Mouse (Mus musculus) forebrain, embryonic 11.5 days (tissue): ENCODE data around the gene Vmn1r1. TPM values are rescaled to one million over a fixed set of nuclear protein-coding genes. Genes with fewer than 3 reads are reported as not detected.

ENCODE experiments used
- ATAC-seq: fragments of 200-750 bp; cut with Nextera tagmentation; replicated peaks from 2 replicates; pipeline ENCODE4 v1.8.0; 2017; ENCODE audit warnings: moderate TSS enrichment; ENCODE audit not compliant: low FRiP score
- DNase-seq: peaks from one replicate; pipeline ENCODE4 v3.0.0-alpha.2; 2017; ENCODE audit warnings: low spot score
- H3K27ac ChIP-seq: fragments of 300-500 bp; sonication (generic); 2 replicates; pipeline ENCODE4 v1.5.1; 2014; ENCODE audit warnings: low read depth, low read length
- H3K27me3 ChIP-seq: fragments of 300-500 bp; sonication (generic); 2 replicates; pipeline ENCODE4 v1.6.1; 2014; ENCODE audit warnings: mild to moderate bottlenecking, low read length, mixed read lengths; ENCODE audit not compliant: control insufficient read depth, insufficient read depth
- H3K36me3 ChIP-seq: fragments of 300-500 bp; sonication (generic); 2 replicates; pipeline ENCODE4 v1.6.1; 2014; ENCODE audit warnings: mild to moderate bottlenecking, low read length, moderate library complexity, mixed read lengths; ENCODE audit not compliant: control insufficient read depth, insufficient read depth
- H3K4me1 ChIP-seq: fragments of 300-500 bp; sonication (generic); replicated peaks from 2 replicates; pipeline ENCODE4 v1.6.1; 2014; ENCODE audit warnings: low read length, mixed read lengths; ENCODE audit not compliant: control insufficient read depth, insufficient read depth
- H3K4me2 ChIP-seq: fragments of 300-500 bp; sonication (generic); 2 replicates; pipeline ENCODE4 v1.6.1; 2014; ENCODE audit warnings: low read depth, mild to moderate bottlenecking, low read length, moderate library complexity, mixed read lengths; ENCODE audit not compliant: severe bottlenecking
- H3K4me3 ChIP-seq: fragments of 300-500 bp; sonication (generic); 2 replicates; pipeline ENCODE4 v1.5.1; 2014; ENCODE audit warnings: low read depth, low read length
- H3K9ac ChIP-seq: fragments of 300-500 bp; sonication (generic); 2 replicates; pipeline ENCODE4 v1.6.1; 2014; ENCODE audit warnings: low read length
- H3K9me3 ChIP-seq: fragments of 300-500 bp; sonication (generic); 2 replicates; pipeline ENCODE4 v1.6.1; 2016; ENCODE audit warnings: low read length, mixed read lengths; ENCODE audit not compliant: control insufficient read depth
- WGBS: fragments of 180-500 bp; shearing (Covaris S2); extraction: QIAGEN DNeasy Blood & Tissue Kit; methylation state at CpG from one replicate; pipeline ENCODE4 v1.1.7; 2014; 5-methylcytosine and 5-hydroxymethylcytosine counted together
- polyA plus RNA-seq: library from polyadenylated mRNA; unstranded; fragments of >200 nt; fragmentation: Nextera tagmentation; extraction: Ambion mirVana; gene quantifications from 2 replicates; pipeline ENCODE4 v1.2.1, GENCODE M21; 2014

Vmn1r1 gene
- polyA plus RNA-seq, 1 experiment from 2014 or later, result not detected

DNA sequence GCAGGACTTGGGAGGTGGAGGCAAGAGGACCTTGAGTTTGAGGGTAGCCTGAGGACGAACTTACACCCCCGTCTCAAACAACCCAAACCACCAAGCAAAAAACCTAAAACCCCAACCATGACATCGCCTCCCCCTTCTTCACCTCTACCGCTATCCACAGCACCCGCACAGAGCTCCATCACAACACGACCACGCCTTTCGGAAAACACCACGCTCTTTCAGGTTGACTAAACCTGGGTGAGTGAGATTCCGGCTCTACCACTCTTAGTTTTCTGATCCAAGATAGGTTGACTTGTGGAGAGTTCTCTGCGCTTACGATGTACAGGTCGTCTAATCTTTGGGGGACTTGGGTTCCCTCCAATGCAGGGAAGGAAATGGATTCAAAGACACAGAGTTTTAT is 21.6 kb downstream of the Vmn1r1 start:
- ATAC-seq (no peak), DNase-seq (no peak)
- WGBS, result 96% methylated on average over 13 of the region's 13 CpGs
- no peak overlapping the region for H3K4me2 ChIP-seq
- no peak overlapping the region for H3K27ac ChIP-seq
- H3K36me3 ChIP-seq, result no peaks in the 10 kb centered on the region
- H3K9ac ChIP-seq, result no peak overlapping the region
- no peak overlapping the region for H3K4me3 ChIP-seq
- no peaks in the 10 kb centered on the region for H3K4me1 ChIP-seq
- no peaks in the 10 kb centered on the region for H3K27me3 ChIP-seq
- no peaks in the 10 kb centered on the region for H3K9me3 ChIP-seq

- Histone ChIP-seq H3K4me2 (0 out of 2 replicates have a peak overlapping the region, but pooled peaks have one; percentile 11), H3K4me3 (no peak overlapping the region), H3K9me3 (no peaks in the 10 kb centered on the region), H3K4me1 (no peaks in the 10 kb centered on the region), H3K36me3 (no peaks in the 10 kb centered on the region), H3K27ac (no peak overlapping the region), H3K9ac (no peak overlapping the region), H3K27me3 (no peaks in the 10 kb centered on the region)
- DNase-seq (peak; percentile 89), ATAC-seq (peak; percentile 85)
- 4% methylated on average over 6 of the region's 6 CpGs for WGBS
Measured at GRCm38 (mm10) chr1:182140370-182140769, 23.9 kb downstream of the Vmn1r1 start.

- Histone ChIP-seq H3K4me3 (no peak overlapping the region), H3K9ac (no peak overlapping the region), H3K27ac (no peak overlapping the region), H3K27me3 (no peaks in the 10 kb centered on the region), H3K36me3 (no peaks in the 10 kb centered on the region), H3K4me1 (no peaks in the 10 kb centered on the region), H3K4me2 (0 out of 2 replicates have a peak overlapping the region, but pooled peaks have one; percentile 11), H3K9me3 (no peaks in the 10 kb centered on the region)
- no peak; the same call in 1 of the 2 replicates for ATAC-seq
- WGBS, result 38% methylated on average over 9 of the region's 9 CpGs
- DNase-seq, result no peak
Measured at GRCm38 (mm10) chr1:182139937-182140336, 24.3 kb downstream of the Vmn1r1 start.

DNA sequence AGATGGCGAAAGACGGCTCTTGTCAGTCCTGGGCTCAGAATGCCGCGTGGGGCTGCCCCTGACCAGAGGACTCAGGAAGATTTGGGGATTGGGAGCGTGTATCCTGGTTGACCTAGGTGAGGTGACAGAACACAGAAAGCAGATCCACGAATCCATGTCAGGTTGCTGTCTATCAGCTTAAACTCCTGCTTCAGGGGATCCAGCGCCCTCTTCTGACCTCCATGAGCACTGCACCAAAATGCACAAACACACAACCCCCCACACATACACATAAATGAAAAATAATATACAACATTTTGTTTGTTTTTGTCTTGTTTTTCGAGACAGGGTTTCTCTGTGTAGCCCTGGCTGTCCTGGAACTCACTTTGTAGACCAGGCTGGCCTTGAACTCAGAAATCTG is 26.1 kb downstream of the Vmn1r1 start:
- no peak overlapping the region for H3K4me2 ChIP-seq
- H3K9me3 ChIP-seq, result no peaks in the 10 kb centered on the region
- no peaks in the 10 kb centered on the region for H3K4me1 ChIP-seq
- no peak overlapping the region for H3K27ac ChIP-seq
- DNase-seq, result no peak
- H3K36me3 ChIP-seq, result no peaks in the 10 kb centered on the region
- H3K4me3 ChIP-seq, result no peak overlapping the region
- WGBS, result 76% methylated on average over 8 of the region's 8 CpGs
- H3K27me3 ChIP-seq, result no peaks in the 10 kb centered on the region
- no peak for ATAC-seq
- no peak overlapping the region for H3K9ac ChIP-seq

DNA sequence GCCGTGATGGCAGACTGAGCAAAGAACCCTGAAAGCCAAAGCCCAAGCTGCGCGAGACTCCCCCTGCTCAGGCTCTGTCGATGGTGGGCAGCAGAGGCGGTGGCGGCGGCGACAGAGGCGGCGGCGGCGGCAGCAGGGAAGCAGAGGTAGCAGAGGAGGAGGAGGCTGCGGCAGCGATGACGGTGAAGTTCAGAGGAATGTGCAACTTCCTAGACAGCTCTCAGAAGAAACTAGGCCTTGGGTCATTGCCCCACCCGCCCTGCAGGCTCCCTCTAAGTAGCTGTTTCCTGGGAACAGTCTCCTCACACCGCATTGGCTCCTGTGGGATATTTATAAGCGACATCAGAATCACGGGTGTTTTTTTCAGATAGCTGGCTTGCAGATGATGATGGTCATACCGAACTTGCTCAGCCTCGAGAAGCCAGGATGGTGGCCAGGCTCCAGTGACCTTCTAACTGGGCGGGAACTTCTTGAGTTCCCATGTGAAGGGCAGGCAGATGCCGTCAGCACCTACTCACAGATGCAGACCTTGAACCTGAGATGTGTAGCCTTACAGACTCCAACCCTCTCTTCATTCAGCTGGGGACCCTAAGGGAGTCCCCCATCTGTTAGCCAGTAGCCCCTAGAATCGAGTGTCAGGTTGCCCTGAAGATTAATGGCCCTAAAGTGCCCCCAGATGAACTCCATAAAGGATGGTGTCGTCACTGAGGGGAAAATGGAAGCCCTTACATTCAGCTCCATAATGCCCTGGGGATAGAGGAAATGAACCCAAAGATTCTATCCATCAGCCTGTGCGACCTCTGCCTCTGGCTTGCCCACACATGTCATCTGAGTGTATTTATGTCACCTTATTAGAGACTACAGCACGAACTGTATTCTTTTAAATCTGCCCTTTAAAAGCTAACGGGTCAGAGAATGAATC is 26.8 kb downstream of the Vmn1r1 start:
- ATAC-seq (no peak), DNase-seq (no peak)
- Histone ChIP-seq H3K36me3 (no peaks in the 10 kb centered on the region), H3K27ac (no peak overlapping the region), H3K9me3 (no peaks in the 10 kb centered on the region), H3K4me3 (no peak overlapping the region), H3K4me2 (no peak overlapping the region), H3K27me3 (no peaks in the 10 kb centered on the region), H3K4me1 (no peaks in the 10 kb centered on the region), H3K9ac (no peak overlapping the region)
- WGBS, result 65% methylated on average over 28 of the region's 28 CpGs

GRCm38 (mm10) chr1:182130830-182131229 is 33.5 kb downstream of the Vmn1r1 start:
- ATAC-seq (no peak), DNase-seq (no peak)
- Histone ChIP-seq H3K36me3 (peaks cover 2% of the 10 kb centered on the region; the same call in 1 of the 2 replicates), H3K4me3 (no peak overlapping the region), H3K27me3 (no peaks in the 10 kb centered on the region), H3K4me1 (peaks cover 2% of the 10 kb centered on the region; the same call in 1 of the 2 replicates), H3K9me3 (no peaks in the 10 kb centered on the region), H3K4me2 (no peak overlapping the region), H3K27ac (no peak overlapping the region), H3K9ac (no peak overlapping the region)
- WGBS, result 51% methylated on average over 2 of the region's 2 CpGs

DNA sequence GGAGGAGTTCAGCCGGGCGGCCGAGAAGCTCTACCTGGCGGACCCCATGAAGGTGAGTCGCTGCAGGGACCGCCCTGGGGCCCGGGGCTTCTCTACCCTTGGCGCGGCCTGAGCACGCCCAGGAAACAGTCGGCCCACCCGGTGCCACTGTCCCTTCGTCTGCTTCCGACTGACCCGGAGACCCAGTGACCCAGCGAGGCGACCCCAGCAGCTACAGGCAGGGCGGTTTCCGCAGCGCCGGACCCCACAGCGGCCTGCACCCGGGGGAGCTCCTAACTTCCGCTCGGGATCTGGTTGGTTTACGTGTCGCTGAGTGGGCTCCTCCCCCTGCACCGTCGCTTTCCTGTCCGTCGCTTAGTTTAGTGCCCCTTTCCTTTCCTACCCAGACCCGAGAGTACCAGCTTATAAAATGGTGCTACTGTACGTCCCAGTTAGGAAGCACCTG is 39.3 kb downstream of the Vmn1r1 start:
- DNase-seq (peak; percentile 91), ATAC-seq (peak; percentile 94)
- H3K4me3 ChIP-seq, result peak overlapping the region; percentile 64
- no peaks in the 10 kb centered on the region for H3K27me3 ChIP-seq
- H3K36me3 ChIP-seq, result peaks cover 2% of the 10 kb centered on the region; the same call in 1 of the 2 replicates
- peaks cover 7% of the 10 kb centered on the region; the same call in 1 of the 2 replicates for H3K4me1 ChIP-seq
- peak overlapping the region; percentile 69 for H3K9ac ChIP-seq
- peak overlapping the region; percentile 67 for H3K4me2 ChIP-seq
- WGBS, result under 1% methylated on average over 31 of the region's 33 CpGs
- H3K9me3 ChIP-seq, result no peaks in the 10 kb centered on the region
- no peak overlapping the region for H3K27ac ChIP-seq

- no peaks in the 10 kb centered on the region for H3K27me3 ChIP-seq
- H3K9ac ChIP-seq, result peak within 1 kb of the TSS; percentile 69
- H3K9me3 ChIP-seq, result no peaks in the 10 kb centered on the region
- ATAC-seq (peak; percentile 99), DNase-seq (peak; percentile 99)
- H3K4me1 ChIP-seq, result peaks cover 7% of the 10 kb centered on the region; the same call in 1 of the 2 replicates
- H3K4me2 ChIP-seq, result peak within 1 kb of the TSS; percentile 67
- H3K4me3 ChIP-seq, result peak within 1 kb of the TSS; percentile 64
- H3K27ac ChIP-seq, result no peak within 1 kb of the TSS
- WGBS, result under 1% methylated on average over 37 of the region's 37 CpGs
- peaks cover 2% of the 10 kb centered on the region; the same call in 1 of the 2 replicates for H3K36me3 ChIP-seq
Measured at GRCm38 (mm10) chr1:182124506-182124905, 39.8 kb downstream of the Vmn1r1 start, which contains the start of gene Srp9. TSS of gene Srp9 (plus strand) at chr1:182124737.
